Mouse (Mus musculus): ENCODE data around the gene Hist1h2bb.
"Not testable (repeated sequence)": the region's sequence is repeated elsewhere in the genome, so short reads cannot be mapped to it uniquely, and the experiment has no call there.

Gene Hist1h2bb

DNA sequence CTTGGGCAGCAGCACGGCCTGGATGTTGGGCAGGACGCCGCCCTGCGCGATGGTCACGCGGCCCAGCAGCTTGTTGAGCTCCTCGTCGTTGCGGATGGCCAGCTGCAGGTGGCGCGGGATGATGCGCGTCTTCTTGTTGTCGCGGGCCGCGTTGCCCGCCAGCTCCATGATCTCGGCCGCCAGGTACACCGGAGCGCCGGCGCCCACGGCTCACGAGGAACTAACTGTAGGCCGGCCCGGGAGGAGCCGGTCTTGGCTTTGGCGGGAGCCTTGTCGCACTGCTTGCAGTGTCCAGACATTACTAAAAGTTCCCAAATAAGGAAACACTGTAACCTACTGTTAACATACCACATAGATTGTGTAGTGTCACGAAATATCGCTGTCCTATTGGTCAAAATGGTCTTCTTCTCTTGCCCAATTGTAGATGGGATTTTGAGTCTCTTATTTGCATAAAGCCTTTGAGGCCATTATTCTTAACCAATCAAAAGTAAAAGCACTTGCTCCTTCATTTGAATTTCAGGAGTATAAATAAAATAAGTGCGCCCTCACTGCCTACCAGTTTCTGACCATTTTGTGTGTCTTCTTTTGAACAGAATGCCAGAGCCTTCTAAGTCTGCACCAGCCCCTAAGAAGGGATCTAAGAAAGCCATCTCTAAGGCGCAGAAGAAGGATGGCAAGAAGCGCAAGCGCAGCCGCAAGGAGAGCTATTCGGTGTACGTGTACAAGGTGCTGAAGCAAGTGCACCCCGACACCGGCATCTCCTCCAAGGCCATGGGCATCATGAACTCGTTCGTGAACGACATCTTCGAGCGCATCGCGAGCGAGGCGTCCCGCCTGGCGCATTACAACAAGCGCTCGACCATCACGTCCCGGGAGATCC lies at the start of gene Hist1h2bb:
Gene Hist1h2bb (plus strand): TSS at position 534 of the 880 bp plus-strand sequence.
- DNase-seq (ENCODE audit: low spot score) = peak; percentile 58

DNA sequence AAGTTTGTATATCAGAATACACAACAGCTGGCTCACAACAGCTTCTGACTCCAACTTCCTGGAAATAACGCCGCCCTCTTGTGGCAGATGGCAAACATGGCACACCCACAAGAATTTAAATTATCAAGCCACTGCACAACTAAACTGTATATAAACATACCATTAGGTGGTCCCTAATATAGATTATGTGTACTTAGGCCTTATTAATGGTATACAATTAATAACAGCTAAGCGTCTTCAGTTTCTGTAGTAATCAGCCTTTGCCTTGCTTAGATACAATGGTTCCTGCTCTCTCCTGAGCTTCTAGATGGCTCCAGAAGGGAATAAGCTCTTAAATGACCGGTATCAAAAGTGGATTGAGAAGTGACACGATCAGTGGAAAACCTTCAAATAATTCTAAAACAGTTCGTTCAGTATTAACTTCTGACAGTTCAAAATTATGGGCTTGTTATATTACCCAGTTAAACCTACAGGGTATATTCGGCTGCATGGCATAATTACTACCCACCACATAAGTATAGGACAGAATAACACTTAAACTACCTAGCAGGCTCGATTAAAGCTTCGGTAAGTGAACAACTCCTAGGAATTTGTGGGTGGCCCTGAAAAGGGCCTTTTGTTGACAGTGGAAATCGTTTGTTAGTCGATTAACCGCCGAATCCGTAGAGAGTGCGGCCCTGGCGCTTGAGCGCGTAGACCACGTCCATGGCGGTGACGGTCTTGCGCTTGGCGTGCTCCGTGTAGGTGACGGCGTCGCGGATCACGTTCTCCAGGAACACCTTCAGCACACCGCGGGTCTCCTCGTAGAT lies 48.8 kb upstream of the Hist1h2bb start:
- DNase-seq (ENCODE audit: low spot score) = no peak

DNA sequence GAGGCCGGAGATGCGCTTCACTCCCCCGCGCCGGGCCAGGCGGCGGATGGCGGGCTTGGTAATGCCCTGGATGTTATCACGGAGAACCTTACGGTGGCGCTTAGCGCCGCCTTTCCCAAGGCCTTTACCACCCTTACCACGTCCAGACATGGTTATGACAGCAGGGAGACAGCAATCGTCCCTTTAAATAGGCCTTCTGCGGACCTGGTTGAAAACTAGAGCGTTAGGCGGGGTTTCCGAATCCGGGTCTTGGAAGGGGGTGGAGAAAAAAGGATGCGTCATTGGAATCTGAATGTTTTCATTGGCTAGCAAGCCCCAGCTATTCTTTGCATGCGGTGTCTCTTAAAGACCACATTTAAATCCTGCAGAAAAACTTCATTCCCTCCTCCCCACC lies 48.2 kb upstream of the Hist1h2bb start, which contains the start of gene Hist1h4c:
Gene Hist1h4c (minus strand): TSS at position 155 of the 394 bp plus-strand sequence.
- DNase-seq (ENCODE audit: low spot score) = peak; percentile 100

DNA sequence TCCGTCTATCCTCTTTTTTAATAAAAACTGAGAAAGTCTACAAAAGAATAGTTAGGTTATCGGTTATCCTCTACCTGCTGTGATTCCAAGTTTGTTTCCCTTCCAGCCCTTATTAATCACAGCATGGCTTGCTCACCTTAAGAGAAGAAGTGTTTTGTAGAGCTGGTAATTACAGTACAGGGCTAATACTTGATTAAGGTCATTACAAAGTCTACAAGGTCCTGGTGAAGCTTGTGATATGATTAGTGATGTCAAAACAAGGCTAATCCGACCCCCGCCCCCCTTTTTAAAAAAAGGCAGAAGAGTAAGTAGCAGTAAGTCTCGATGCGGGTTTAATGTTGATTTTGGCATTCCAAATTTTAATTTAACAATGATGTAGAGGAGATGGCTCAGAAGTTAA lies 47.5 kb upstream of the Hist1h2bb start:
- no peak for DNase-seq (ENCODE audit: low spot score)

DNA sequence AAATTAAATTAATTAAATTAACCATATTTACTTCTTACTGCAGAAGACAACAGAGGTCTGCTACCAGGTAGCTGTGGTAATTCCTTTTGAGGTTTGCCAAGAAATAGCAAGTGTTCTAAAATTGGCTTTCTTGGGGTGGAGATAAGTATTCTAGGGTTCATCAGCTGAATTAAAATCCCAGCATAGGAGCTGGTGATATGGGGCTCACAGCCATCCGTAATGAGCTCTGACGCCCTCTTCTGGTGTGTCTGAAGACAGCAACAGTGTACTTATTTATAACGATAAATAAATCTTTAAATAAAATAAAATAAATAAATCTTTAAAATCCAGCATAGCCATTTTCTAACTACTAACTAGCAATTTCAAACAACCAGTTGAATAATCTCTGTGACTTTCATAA lies 46.8 kb upstream of the Hist1h2bb start:
- DNase-seq (ENCODE audit: low spot score) = no peak

DNA sequence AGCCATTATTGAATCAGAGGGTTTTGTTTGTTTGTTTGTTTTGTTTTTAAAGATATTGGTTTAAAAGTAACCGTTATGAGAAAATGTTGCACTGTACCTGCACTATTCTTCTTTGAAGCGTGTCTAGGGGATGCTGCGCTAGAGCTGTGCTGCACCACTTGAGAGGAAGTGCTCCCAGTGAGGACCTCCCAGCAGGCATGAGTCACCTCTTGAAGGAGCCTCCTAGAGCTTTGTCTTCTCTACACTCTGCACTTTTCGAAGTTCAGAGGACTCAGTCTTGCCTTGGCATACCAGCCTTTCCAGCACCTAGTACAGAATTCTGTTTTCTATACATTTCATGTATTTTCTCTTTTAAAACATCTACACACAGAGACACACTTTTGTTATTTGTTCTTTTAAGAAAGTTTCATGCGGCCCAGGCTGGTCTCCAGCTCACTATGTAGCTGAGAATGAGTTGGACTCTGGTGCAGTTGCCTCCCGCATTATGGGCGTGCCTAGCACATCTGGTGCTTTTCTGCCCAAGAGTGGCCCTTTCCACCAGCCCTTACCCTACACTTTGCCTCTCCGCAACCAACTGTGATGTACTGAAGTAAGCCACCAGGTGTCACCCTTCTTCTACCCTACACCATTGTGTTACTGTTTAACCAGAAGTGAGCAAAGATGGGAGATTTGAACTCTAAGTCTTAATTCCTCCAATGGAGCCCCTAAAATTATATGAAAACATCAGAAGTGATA lies 45.6 kb upstream of the Hist1h2bb start:
- DNase-seq (ENCODE audit: low spot score) = peak; percentile 63

DNA sequence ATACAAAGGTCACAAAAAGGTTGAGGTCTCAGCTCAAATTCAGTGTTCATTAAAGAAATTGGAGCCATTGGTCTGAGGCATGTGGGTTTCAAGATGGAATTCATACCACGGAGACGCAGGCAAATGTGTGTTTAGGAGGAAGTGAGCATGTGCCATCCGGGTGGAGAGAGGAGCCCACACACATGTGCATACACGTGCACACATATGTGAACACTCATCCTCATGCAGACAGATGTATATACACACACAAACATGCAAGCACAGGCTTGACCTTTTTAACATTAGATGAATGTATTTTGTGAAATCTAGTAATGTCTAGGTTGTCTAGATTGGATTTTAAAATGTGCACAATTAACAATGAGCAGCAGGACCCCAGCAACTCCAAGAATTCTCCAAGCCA lies 44.3 kb upstream of the Hist1h2bb start:
- DNase-seq (ENCODE audit: low spot score) = no peak

DNA sequence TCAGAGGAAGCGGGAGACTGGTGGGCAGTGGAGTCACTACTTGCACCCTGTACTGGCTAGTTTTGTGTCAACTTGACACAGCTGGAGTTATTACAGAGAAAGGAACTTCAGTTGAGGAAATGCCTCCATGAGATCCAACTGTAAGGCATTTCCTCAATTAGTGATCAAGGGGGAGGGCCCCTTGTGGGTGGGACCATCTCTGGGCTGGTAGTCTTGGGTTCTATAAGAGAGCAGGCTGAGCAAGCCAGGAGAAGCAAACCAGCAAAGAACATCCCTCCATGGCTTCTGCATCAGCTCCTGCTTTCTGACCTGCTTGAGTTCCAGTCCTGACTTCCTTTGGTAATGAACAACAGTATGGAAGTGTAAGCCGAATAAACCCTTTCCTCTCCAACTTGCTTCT lies 43.7 kb upstream of the Hist1h2bb start:
- DNase-seq (ENCODE audit: low spot score) = not testable (repeated sequence)

DNA sequence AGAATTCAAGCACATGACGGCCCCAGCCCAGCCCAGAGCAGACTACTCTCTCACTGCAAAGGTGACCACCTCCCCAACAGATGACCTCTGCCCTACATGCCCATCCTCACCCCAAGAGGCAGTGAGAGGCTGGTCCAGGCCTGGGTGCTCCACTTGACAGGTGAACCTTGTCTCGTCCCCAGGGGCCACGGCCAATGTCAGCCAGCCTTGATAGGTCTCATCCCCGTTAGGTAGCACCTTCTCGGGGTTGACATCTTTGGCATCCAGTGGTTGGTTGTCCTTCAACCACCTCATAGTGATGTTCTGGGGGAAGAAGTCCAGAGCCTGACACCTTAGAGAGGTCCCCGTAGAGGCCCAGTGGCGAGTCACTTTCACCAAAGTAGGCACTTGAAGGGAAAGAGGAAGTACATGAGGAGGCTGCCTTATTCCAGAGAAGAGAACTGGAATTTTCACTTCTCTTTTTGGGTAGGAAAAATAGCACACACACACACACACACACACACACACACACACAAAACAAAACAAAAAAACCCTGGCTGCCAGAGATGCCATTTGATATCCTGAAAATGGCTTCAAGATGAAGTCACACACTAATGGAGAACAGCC lies 40.7 kb upstream of the Hist1h2bb start:
- DNase-seq (ENCODE audit: low spot score) = no peak

DNA sequence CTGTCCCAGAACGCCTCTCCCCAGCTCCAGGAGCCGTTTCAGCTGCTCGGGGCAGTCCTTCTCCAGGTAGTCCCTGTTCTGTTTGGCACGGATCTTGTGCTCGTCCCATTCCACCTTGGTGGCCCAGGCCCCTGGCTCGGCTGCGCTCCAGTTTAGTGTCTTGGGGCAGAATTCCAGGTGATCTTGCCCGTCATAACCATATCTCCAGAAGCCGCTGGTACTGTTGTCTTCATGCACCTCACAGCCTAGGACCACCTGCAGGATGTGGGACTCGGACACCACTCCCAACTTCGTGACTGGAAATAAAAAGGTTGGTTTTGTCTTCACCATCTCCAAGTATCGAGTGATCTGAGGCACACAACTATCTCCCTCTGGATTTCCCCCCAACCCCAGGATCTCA lies 39.8 kb upstream of the Hist1h2bb start:
- no peak for DNase-seq (ENCODE audit: low spot score)

DNA sequence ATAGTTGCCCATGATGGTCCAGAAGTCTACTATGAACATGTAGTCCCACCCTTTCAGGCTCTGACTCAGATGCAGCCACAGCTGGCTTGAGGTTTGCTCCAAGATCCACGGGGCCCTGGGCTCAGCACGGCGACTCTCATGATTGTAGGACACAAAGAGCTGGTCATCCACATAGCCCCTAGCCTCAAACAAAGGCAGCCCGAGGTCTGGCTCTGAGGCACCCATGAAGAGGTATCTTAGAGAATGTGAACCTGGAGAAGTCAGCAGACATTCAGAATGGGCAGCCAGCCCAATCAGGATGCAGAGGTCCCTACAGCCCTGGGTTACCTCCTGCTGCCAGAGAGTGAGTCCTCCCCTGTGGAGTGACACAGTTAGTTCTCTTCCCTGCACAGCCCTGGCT lies 38.5 kb upstream of the Hist1h2bb start:
- no peak for DNase-seq (ENCODE audit: low spot score)

DNA sequence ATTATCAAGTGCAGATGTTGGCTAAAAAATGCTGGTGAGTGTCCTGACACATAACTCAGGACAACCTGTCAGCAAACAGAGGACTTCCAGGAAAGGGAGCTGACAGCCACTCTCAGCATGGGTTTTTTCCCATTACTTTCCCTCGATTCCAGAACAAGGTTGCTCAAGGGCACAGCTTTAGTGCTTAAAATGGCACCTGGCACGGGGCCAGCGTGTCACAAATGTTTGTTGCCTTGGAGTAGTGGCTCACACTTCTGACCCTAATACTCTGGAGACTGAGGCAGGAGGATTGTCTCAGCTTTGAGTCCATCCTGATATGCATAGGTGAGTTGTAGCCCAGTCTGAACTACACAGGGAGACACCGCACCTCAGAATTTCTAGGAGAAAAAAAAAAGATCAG lies 37.9 kb upstream of the Hist1h2bb start:
- DNase-seq (ENCODE audit: low spot score) = no peak

DNA sequence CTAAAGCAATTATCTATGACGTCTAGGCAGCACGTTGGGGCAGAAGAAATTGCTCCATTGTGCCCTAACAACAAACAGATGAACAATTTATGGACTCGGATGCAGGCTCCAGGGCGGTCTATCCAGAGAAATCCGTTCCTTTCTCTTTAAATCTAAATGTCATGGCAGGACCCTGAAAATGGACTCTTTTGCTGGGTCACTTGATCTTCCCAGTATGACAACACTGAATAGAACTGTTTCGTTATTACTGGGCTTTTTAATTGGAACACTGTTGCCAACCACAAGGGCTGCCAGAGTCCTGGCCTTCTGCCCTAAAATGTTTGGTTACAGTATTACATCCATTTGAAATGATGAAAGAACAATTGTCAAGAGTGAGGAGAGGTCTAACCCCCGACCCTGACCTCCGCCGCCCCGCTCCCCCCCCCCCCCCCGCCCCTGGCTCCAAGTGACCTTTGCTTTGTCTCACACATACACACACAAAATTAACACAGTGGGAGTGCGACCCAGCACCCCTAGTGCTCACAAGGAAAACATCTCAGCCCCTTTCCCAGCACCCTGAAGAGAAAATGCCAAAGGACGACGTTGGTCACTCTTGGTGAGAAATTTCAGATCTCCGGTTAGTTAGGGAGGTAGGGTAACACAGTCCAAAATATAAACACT lies 36.7 kb upstream of the Hist1h2bb start:
- DNase-seq (ENCODE audit: low spot score) = no peak

DNA sequence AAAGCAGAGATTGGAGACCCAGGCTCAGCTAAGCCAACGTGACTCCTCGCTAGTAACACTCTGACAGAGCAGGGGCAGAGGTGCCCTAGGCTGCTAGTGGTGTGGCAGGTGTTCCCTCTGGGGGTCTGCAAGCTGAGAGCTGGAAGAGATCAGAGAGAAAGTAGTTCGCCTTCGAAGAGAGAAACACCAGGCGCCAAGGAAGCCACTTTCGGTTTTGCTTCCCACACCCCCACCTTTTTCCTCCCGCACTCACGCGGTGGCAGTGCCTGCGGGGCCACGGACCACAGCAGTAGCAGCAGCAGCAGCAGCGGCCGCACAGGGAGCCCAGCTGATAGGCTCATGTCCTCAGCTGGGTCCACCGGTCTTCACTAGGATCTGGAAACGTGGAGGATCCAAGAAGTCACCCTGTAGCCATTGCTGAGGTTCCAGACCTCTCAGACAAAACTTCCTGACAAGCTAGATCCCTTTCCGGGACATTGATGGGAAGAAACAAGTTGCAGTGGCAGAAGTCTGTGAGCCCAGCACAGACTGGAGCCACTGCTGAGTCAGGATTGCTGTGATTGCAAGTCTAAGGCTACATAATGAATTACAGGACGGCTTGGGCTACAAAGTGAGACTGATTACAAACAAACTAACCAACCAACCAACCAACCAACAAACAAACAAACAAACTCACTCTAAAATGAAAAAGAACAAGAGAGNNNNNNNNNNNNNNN lies 36.0 kb upstream of the Hist1h2bb start, which contains the start of gene Hfe:
Gene Hfe (minus strand): TSS at position 481 of the 716 bp plus-strand sequence.
- DNase-seq (ENCODE audit: low spot score) = peak; percentile 24

DNA sequence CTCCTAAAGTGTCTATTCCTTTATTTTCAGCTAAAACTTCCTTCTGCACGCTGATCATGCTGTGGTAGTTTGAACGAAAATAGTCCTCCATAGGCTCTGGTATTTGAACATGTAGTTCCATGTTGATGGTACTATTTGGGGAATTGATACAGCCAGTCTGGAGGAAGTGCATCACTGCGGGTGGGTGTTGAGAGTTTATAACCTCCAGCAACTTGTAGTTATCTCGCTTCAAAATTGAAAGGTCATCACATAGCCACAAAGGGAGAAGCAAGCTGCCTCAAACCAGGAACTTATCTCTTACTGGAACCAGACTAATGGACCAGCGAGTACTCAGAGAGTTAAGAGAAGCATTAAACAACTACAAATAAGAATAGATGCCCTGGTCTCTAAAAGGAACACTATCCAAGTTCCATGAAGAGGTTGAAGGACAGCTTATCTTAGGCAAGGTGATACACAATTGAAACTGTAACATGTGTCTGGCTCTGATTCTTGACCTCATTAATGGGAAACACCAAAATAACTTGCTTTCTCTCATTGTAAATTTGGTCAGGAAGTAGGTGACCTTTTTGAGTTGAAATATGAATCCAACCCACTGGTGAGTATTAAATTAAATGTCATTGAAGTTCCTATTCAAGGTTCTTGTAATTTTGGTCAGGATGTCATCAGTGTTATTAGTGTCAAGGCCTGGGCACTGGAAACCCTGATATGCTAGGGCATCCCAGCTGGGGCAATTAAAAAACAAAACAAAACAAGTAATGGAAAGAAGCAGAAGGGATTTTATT lies 30.1 kb upstream of the Hist1h2bb start:
- no peak for DNase-seq (ENCODE audit: low spot score)

DNA sequence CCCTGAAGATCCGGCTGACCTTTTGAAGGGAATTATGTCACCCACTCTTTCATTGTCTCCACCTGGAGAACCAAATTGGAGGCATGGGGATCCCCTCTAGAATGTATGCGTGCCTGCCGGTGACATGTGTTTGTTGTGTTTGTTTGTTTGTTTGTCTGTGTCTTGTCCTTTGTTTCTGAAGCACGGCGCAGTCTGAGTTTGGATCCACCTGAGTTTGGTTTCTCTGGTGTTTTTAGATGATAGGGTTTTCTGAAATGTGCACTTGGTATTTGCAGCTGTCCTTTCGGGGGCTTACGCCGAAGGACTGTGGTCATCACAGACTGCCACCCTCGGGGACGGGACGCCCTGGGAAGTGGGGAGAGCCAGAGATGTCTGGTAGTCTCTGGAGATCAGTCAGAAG lies 29.4 kb upstream of the Hist1h2bb start:
- DNase-seq (ENCODE audit: low spot score) = no peak

DNA sequence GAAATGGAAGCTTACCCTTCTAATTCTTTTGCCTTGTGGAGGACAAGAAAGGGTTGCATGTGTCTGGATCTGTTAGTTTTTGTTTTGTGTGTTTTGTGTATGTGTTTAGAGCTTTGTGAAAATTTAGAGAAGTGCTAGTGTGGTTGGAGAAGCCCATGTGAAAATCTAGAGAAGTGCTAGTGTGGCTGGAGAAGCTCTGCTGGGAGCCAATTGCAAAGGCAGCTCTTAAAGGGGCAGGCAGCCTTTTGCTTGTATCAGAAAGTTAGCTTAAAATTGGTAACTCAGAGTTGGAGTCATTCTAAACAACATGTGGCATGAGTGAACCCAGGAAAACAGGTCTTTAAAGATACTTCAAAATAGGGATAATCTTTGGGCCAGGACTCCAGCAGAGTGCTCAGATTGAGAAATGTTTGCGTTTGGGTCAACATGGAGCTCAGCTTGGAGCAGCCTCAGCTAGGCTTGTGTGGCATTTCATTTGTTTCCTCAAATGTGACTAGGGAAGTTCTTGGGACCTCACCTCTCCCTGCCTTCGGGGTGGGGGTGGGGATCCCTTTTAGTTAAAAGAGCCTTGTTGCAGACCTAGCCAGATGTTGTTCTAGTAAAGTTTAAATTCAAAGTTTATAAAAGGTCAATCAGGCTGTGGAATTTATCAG lies 28.8 kb upstream of the Hist1h2bb start:
- not testable (repeated sequence) for DNase-seq (ENCODE audit: low spot score)

DNA sequence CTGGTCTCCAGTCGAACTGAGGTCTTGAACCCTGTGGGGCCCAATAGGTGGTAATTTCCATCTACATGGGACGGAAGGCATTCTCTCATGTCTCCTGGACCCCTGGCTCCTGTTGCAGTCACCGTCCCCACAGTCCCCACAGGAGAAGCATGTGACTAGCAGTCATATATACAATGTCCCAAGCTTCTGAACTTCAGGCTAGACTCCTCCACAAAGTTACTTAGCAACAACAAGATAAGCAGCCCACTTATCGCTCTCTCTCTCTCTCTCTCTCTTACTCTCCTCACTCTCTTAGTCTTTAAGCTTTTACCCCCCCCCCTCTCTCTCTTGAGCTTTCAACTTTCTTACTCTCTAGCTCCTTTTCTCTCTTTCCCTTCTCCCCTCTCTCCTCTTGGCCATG lies 22.3 kb upstream of the Hist1h2bb start:
- DNase-seq (ENCODE audit: low spot score) = no peak

DNA sequence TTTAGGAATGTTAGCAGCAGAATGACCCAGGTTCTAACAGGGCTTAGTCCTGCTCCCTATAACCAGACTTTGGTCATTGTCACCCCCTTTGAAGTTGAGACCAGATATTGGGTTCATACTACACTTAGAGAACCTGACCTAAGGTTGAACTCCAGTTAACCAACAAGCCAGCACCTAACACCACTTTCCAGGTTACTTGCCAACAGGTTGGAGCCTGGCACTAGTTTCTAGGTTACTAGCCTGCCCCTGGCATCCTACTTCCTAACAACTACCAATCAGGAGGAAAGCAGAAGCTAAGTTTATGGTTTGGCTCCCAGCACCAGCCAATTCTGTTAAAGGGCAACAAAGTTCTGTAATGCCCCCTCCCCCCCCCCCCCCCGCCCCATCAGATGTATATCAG lies 21.3 kb upstream of the Hist1h2bb start:
- DNase-seq (ENCODE audit: low spot score) = no peak
